Mouse (Mus musculus) ES-E14 (cell line): ENCODE measurements at regions not wholly inside any gene's neighbourhood (a gene's known extent, or its start where the extent isn't known, plus 50 kb on each side); places are given as distances from the start of the nearest gene placed in this dataset.
"Not testable (repeated sequence)": the region's sequence is repeated elsewhere in the genome, so short reads cannot be mapped to it uniquely, and the experiment has no call there.

Experiments
- DNase-seq: peaks from one replicate; pipeline ENCODE4 v3.0.0-alpha.2; 2013; ENCODE audit warnings: low read depth, low spot score
- H3K27ac ChIP-seq: 2 replicates; pipeline ENCODE4 v1.5.1; 2012; ENCODE audit warnings: low read depth, mild to moderate bottlenecking, low read length, moderate library complexity, mixed read lengths; ENCODE audit not compliant: poor library complexity, insufficient read depth, severe bottlenecking
- H3K36me3 ChIP-seq: 2 replicates; pipeline ENCODE4 v1.6.1; 2012; ENCODE audit warnings: mild to moderate bottlenecking, low read length, moderate library complexity, mixed read lengths; ENCODE audit not compliant: control insufficient read depth, poor library complexity, insufficient read depth, severe bottlenecking
- H3K4me1 ChIP-seq, 2 experiments: fragments of 150-350 bp in 1 of 2; sonication (generic) in 1 of 2; 2 replicates each; pipeline ENCODE4 v1.6.1; 2012; ENCODE audit warnings: low read length in 2 of 2, mild to moderate bottlenecking in 1 of 2, mixed read lengths in 1 of 2; ENCODE audit not compliant: control insufficient read depth in 2 of 2, insufficient read depth in 2 of 2, poor library complexity in 1 of 2
- H3K4me3 ChIP-seq, 2 experiments: fragments of 150-350 bp in 1 of 2; sonication (generic) in 1 of 2; 2 replicates each; pipeline ENCODE4 v1.5.1; 2012; ENCODE audit warnings: low read length in 2 of 2, low read depth in 1 of 2, mild to moderate bottlenecking in 1 of 2, mixed read lengths in 1 of 2; ENCODE audit not compliant: insufficient read depth in 1 of 2, poor library complexity in 1 of 2, severe bottlenecking in 1 of 2
- H3K9ac ChIP-seq: 2 replicates; pipeline ENCODE4 v1.6.1; 2012; ENCODE audit warnings: low read depth, mild to moderate bottlenecking, low read length, mixed read lengths; ENCODE audit not compliant: poor library complexity, insufficient read depth, severe bottlenecking
- H3K9me3 ChIP-seq: fragments of 150-350 bp; sonication (generic); 2 replicates; pipeline ENCODE4 v1.6.1; 2012; ENCODE audit warnings: low read depth, mild to moderate bottlenecking, low read length; ENCODE audit not compliant: control insufficient read depth, insufficient read depth
- CHD2 ChIP-seq: IDR thresholded peaks from 2 replicates; pipeline ENCODE4 v1.6.1; 2014; ENCODE audit warnings: mild to moderate bottlenecking, low read depth, low read length, inconsistent platforms
- HCFC1 ChIP-seq: IDR thresholded peaks from 2 replicates; pipeline ENCODE4 v1.6.1; 2012; ENCODE audit warnings: low read length, inconsistent platforms, borderline replicate concordance; ENCODE audit not compliant: insufficient read depth
- MAFK ChIP-seq: IDR thresholded peaks from 2 replicates; pipeline ENCODE4 v1.6.1; 2014; ENCODE audit warnings: mild to moderate bottlenecking, low read depth, low read length, inconsistent platforms; ENCODE audit not compliant: insufficient read depth
- ZC3H11A ChIP-seq: IDR thresholded peaks from 2 replicates; pipeline ENCODE4 v1.6.1; 2012; ENCODE audit warnings: low read depth, mild to moderate bottlenecking, inconsistent platforms, low read length, borderline replicate concordance
- ZNF384 ChIP-seq: IDR thresholded peaks from 2 replicates; pipeline ENCODE4 v1.6.1; 2012; ENCODE audit warnings: low read depth, low read length, inconsistent platforms
- in situ Hi-C, 2 experiments: fragments of 600-800 bp; cut with MboI; formaldehyde crosslinking; loops; one replicate each; pipeline ENCODE4 v1.15.1; 2025; ENCODE audit warnings: low sequenced_read_pairs in 2 of 2, inconsistent platforms in 1 of 2; ENCODE audit not compliant: unreplicated experiment in 2 of 2

- H3K9ac ChIP-seq, result no peak overlapping the region
- no peak for DNase-seq
Observed at GRCm38 (mm10) chr9:80791523-80791922, 326.2 kb upstream of the Impg1 start.

GRCm38 (mm10) chr9:80774541-80774940 is 309.3 kb upstream of the Impg1 start:
- Histone ChIP-seq H3K36me3 (no peaks in the 10 kb centered on the region), H3K4me3 (no peak overlapping the region), H3K4me1 (no peaks in the 10 kb centered on the region), H3K27ac (no peak overlapping the region), H3K9ac (no peak overlapping the region), H3K9me3 (no peaks in the 10 kb centered on the region)
- DNase-seq, result no peak
- TF ChIP-seq ZC3H11A (no peak), HCFC1 (no peak), MAFK (no peak), CHD2 (no peak), ZNF384 (no peak)
- in situ Hi-C loops, result no loop called here

More at GRCm38 (mm10) chr9:80791523-80791922, 326.2 kb upstream of the Impg1 start:
- no peak overlapping the region for H3K4me3 ChIP-seq
- TF ChIP-seq ZNF384 (no peak), HCFC1 (no peak), MAFK (no peak)
- H3K4me1 ChIP-seq, result no peaks in the 10 kb centered on the region
- H3K36me3 ChIP-seq, result no peaks in the 10 kb centered on the region
- in situ Hi-C loops, result no loop called here
- H3K9me3 ChIP-seq, result no peaks in the 10 kb centered on the region
- no peak overlapping the region for H3K27ac ChIP-seq

- H3K4me1 ChIP-seq, H3K9me3 ChIP-seq, H3K36me3 ChIP-seq, H3K9ac ChIP-seq, DNase-seq, H3K4me3 ChIP-seq, H3K27ac ChIP-seq, in situ Hi-C loops: not testable (repeated sequence)
Observed at GRCm38 (mm10) chr9:80735806-80736205, 270.5 kb upstream of the Impg1 start.

- no peak overlapping the region for H3K9ac ChIP-seq
- no peak for TF ChIP-seq MAFK
- no peak for TF ChIP-seq ZC3H11A
- TF ChIP-seq CHD2, result no peak
- TF ChIP-seq HCFC1, result no peak
- TF ChIP-seq ZNF384, result no peak
- H3K4me1 ChIP-seq, result no peaks in the 10 kb centered on the region
- H3K4me3 ChIP-seq, result no peak overlapping the region
- no peaks in the 10 kb centered on the region for H3K9me3 ChIP-seq
- no peak for DNase-seq
- no peaks in the 10 kb centered on the region for H3K36me3 ChIP-seq
- in situ Hi-C loops, result no loop called here
- no peak overlapping the region for H3K27ac ChIP-seq
Observed at GRCm38 (mm10) chr9:80732971-80733370, 267.7 kb upstream of the Impg1 start.

- DNase-seq, result no peak
- H3K9ac ChIP-seq, result no peak overlapping the region
- TF ChIP-seq ZNF384 (no peak), ZC3H11A (no peak), CHD2 (no peak), HCFC1 (no peak), MAFK (no peak)
- in situ Hi-C loops, result no loop called here
- no peaks in the 10 kb centered on the region for H3K36me3 ChIP-seq
- no peaks in the 10 kb centered on the region for H3K9me3 ChIP-seq
- no peaks in the 10 kb centered on the region; a peak in 1 of 4 replicates for H3K4me1 ChIP-seq
- no peak overlapping the region for H3K4me3 ChIP-seq
- no peak overlapping the region for H3K27ac ChIP-seq
Observed at GRCm38 (mm10) chr9:80723638-80724037, 258.4 kb upstream of the Impg1 start.
